Mouse (Mus musculus) kidney, postnatal 10 days (tissue): ENCODE measurements around the gene Dpep2nb.
"Not testable (repeated sequence)": the region's sequence is repeated elsewhere in the genome, so short reads cannot be mapped to it uniquely, and the experiment has no call there.

Experiments used
- DNase-seq: peaks from one replicate; pipeline ENCODE4 v3.0.0; 2021; ENCODE audit warnings: mixed read lengths

Gene Dpep2nb

DNA sequence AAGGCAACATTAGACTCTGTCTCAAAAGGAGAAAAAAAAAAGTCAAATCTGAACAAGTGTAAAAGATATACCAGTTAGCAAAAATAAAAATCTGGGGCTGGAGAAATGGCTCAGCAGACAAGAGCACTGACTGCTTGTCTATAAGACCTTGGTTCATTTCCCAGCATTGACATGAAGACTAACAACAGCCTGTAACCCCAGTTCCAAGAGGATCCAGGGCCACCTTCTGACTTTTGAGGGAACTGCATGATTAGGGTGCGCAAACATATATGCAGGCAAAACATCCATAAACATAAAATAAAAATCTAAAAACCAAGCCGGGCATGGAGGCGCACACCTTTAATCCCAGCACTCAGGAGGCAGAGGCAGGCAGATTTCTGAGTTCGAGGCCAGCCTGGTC, 638 bp upstream of the Dpep2nb start:
- no peak for DNase-seq

DNA sequence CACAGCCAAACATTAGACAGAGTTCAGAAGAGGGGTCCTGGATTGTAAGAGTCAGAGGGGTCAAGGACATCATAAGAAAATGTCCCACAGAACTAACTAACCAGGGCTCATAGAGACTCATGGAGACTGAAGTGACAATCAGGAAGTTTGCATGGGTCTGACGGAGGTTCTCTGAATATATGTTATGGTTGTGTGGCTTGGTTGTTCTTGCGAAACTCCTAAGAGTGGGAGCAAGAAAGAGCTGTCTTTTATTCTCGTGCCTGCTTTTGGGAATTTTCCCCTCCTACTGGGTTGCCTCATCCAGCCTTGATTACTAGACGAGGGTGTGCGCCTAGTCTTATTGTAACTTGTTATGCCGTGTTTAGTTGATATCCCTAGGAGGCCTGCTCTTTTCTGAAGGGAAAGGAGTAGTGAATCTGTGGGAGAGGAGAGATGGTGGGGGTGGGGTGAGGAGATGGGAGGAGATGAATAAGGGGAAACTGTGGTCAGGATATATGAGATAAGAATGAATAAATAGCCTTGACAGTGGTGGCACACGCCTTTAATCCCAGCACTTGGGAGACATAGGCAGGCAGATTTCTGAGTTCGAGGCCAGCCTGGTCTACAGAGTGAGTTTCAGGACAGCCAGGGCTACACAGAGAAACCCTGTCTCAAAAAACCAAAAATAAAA, 1.1 kb downstream of the Dpep2nb start:
- no peak for DNase-seq

DNA sequence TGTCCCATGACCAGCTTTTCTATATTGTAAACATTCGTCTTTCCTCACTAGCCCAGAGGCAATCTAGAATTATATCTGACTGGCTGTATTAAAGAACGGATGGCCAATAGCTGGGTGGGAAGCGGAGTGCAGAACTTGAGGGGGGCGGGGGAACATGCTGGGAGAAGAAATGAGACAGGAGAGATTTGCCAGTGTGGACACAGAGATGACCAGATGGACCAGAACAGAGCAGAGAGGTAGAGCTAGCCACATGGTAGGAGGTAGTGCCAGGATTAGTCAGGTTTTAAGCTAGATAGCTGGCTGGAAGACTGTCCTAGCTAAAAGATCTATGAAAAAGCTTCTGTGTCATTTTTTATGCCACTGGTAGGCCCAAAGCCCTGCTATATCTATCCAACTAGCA, 3.9 kb downstream of the Dpep2nb start:
- no peak for DNase-seq

DNA sequence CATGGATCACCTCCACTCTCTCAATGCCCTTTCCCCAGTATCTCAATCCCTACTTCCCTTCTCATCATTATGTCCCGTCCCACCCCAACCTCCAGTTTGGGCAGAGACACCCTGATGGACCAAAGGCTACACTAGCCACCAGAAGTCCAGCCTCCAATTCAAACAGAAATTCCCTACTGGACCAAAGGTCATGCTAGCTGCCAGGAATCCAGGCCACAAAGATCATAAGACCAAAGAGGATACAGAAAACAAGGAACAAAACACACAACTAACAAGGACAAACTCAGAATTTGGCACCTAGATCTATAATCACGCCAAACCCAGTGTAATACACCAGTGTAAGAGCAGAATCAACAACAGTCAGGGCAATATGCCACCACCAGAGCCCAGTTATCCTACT, 6.8 kb downstream of the Dpep2nb start:
- no peak for DNase-seq

DNA sequence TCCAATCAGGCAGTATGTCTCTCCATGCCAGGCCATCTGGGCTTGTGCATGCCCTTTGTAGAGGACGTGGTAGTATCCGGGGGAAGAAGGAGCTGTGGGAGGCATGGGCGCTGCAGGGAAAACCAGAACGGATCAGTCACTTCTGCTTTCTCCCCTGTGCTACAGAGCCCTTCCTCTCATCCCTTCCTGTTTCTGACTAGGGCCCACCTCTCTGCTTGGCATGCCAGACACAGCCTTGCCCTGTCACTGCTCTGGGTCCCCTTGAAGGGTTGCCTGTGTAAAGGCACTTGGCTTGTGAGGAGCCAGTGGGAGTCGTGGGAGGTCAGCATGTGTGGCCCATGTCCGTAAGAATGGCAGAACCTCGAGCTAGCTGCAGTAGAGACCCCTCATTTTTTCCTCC, 9.4 kb downstream of the Dpep2nb start:
- DNase-seq, result no peak

DNA sequence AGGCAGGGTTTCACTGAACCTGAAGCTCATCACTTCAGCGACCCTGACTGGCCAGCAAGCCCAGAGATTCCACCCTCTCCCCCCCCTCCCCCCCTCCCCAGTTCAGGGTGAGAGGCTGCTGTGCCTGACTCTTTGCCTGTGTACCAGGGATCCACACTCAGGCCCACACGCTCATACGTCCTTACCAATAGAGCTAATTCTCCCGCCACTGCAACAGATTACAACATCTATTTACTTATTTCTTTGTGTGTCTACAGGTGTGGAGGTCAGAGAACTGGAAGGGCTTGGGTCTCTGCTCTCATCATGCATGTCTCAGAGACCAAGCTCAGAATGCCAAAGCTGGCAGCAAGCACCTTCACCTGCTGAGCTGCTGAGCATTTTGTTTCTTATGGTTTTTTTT, 12.5 kb downstream of the Dpep2nb start:
- no peak for DNase-seq

DNA sequence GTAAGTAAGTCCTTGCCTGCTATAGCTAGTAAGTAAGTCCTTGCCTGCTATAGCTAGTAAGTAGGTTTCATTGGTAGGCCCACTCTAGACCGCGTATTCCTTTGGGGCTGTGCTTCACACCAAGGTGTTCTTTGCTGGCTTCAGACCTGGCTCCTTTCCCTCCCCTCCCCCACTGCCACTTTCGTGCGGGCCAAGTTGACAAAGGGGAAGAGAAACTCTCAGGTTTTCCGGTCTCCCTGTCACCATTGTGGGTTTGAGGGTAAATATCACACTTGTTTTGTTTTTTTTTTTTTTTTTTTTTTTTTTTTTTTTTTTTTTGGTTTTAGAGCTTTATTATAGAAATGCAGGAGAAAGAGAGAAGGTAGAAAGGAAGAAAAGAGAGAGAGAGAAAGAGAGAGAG, 13.3 kb downstream of the Dpep2nb start:
- no peak for DNase-seq

DNA sequence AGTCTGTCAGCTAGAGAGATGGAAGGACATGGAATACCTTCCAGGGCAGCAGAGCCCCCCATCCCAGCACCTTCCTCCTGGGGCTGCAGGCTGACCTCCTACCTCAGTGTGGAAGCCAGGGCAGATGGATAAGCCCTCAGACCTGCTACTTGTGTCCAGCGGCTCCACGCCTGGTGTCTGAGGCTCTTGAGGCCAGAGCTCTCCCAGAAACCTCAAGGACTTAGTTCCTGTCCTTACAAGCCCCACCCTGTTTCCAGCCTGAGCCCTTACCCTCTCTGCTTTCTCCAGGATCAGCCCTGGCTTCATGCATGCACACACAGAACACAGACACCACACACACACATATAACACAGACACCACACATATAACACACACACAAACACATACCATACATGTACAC, 14.2 kb downstream of the Dpep2nb start:
- no peak for DNase-seq

DNA sequence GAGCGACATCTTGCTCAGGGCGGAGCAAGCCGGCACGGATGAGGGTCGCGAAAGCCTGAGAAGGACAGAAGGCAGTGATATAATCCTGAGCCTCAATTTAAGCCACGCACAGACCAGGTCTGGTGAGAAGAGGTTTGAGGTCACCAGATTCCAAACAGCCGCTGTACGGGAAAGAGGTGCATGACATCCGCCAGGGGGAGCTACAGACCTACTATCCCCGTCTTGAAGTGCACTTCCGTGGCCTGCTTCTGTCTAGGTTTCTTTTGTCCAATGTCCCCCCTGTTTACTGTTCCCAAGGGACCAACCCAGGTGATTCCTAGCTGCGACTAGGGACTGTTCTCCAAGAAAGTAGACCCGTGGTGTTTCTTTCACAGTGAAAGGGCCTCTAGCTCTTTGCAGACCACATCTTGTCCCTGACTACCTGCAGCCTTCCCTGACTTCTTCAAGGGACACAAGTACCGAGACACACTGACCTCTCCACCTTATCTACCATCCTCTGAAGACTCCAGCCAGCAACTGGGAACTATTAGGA, 14.9 kb downstream of the Dpep2nb start, which contains the start of gene Dus2:
Gene Dus2, plus strand, starts transcription at position 482 of the 532 bp plus-strand sequence.
- DNase-seq, result peak; percentile 91

DNA sequence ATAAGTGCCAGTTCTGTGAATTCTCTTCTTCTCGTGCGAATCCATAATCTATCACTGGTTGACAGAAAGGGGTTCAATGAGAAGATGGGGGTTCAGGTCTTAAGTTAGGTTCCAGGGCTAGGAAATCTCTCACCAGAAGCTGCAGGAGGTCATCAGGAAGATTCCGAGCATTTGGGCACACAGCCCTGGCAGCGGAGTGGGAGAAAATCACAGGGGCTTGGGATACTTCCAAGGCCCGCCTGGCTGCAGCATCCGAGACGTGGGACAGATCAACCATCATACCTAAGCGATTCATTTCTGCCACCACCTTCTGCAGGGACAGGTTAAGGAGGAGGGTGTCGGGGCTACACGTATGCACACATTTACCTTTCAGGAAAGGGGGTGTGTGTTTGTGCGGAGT, 17.2 kb downstream of the Dpep2nb start:
- no peak for DNase-seq

DNA sequence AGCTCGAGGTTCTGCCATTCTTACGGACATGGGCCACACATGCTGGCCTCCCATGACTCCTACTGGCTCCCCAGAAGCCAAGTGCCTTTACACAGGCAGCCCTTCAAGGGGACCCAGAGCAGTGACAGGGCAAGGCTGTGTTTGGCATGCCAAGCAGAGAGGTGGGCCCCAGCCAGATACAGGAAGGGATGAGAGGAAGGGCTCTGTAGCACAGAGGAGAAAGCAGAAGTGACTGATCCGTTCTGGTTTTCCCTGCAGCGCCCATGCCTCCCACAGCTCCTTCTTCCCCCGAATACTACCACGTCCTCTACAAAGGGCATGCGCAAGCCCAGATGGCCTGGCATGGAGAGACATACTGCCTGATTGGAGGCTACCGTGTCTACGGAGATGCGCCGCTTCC, 22.4 kb downstream of the Dpep2nb start:
- not testable (repeated sequence) for DNase-seq

DNA sequence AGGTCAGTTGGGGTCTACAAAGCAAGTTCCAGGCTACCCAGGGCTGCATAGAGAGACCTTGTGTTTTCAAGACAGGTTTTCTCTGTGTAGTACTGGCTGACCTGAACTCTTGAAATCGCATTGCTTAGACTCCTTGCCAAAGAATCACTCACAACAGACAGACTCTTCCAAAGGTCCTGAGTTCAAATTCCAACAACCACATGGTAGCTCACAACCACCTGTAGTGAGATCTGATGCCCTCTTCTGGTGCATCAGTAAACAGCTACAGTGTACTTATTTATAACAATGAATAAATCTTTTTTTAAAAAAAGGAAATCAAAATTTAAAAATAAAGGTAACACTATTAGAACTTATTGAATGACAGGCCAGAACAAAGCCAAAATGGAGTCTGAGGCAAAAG, 24.6 kb downstream of the Dpep2nb start:
- DNase-seq, result no peak

DNA sequence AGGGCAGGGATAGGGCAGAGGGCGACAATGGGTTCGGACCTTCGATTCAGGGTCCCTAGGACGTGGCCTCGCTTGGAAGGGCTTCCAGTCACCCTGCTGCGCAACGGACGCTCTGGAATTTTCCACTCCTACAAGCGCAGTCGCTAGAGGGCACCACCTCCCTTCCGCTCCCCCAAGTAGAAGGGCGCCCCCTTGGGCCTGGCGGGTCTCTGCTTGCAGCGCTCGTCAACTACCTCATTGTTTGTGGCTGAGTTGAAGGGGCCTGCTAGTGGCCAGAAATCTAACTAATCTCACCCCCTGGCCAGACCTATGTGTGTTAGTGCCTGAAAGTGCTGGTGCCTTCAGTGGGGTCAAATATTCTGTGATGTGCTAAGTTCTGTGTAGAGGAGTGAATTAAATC, 26.4 kb downstream of the Dpep2nb start, which contains the start of gene Dpep3:
Gene Dpep3, minus strand, starts transcription at position 105 of the 400 bp plus-strand sequence.
- no peak for DNase-seq

DNA sequence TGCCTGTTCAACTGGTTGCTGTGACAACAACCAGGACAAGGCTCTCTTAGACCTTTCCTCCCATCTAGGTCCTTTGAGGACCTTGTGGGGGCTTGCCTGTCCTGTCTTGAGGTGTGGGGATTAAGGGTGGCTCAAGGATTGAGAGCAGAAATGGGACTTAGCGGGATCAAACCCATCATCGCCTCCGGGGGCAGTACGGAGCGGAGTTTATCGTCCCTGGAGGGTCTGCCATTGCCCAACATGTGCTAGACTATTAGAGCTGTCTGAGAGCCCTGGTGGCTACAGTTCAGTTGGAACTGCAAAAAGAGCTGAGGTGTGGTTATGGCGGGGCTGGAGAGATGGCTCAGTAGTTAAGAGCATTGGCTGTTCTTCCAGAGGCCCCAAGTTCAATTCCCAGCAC, 30.4 kb downstream of the Dpep2nb start:
- no peak for DNase-seq

DNA sequence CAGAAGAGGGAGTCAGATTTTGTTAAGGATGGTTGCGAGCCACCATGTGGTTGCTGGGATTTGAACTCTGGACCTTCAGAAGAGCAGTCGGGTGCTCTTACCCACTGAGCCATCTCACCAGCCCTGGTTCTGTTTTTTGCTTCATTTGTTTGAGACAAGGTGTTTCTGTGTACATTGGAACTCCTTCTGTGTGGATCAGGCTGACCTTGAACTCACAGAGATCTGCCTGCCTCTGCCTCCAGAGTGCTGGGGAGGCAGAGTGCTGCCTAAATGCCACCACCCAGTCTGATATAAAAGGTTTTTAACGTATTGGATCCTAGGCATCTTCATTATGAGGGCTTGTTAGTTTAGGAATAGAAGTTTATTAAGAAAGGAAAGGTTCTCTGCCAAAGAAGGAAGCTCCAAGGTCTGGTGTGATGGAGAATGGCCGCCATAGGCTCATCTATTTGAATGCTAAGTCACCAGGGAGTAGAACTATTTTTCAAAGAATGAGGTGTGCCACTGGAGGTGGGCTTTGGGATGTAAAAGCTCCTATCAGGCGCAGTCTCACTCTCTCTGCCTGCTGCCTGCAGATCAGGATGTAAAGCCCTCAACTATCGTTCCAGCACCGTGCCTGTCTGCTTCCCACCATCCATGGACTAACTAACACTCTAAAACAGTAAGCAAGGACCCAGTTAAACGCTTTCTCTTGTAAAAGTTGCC, 34.6 kb downstream of the Dpep2nb start:
- DNase-seq, result no peak

DNA sequence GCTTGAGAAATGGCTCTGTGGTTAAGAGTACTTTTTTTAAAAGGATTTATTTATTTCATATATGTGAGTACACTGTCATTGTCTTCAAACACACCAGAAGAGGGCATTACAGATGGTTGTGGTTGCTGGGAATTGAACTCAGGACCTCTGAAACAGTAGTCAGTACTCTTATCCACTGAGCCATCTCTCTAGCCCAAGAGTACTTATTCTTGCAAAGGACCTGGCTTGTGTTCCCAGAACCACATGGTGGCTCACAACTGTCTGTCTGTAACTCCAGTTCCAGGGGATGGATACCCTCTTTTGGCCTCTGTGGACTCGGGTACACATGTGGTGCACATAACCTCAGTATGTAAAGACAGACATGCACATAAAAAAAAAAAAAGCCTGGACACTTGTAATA, 36.4 kb downstream of the Dpep2nb start:
- no peak for DNase-seq

DNA sequence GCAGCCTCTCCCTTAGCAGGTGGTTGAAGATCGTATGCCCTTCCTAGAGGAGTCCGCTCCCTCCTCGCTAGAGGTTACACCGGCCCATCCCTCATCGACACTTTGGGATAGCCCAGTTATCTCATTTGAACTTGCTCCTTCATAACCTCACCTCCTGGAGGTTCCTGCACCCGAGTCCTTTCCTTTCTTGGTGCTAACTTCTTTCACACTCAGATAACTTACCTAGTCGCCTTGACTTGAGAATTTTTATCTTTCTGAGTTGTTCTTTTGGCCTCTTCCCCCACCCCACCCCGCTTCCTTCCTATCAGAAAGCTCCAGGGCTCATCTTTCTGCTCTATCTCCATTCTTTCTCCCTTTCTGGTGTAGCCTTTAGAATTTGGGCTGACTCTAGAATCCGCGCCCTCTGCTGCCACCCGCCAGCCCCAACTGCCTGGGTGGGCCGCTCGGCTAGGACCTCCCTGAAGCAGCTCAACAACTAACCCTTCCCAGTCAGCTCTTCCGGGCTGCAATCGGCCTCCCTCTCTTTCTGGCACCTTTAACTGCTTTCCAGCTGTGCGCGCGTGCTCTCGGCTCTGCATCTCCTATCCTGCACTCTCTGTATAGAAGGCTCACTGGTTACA, 39.0 kb downstream of the Dpep2nb start:
- DNase-seq, result peak; percentile 73

DNA sequence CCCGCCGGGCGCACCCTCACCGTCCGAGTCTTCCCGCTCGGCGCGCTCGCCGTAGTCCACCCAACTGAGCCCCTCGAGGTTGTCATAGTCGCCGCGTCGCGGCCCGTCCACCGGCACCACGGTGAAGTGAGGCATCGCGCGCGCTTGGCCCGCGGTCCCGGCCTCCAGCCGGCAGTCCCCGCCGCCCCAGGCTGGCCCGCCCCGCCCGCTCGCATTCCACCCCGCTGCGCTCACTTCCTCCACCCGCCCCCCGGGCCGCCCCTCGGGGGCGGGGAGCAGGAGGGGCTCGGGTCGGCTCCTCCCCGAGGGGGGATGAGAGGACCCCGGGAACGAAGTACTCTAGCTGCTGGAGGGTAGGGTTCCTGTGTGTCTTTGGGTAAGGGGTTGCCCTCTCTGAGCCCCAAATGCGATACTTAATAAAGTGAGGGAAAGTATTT, 39.9 kb downstream of the Dpep2nb start, which contains the start of gene Slc12a4:
Gene Slc12a4, minus strand, starts transcription at position 193 of the 437 bp plus-strand sequence.
- DNase-seq, result peak; percentile 93

DNA sequence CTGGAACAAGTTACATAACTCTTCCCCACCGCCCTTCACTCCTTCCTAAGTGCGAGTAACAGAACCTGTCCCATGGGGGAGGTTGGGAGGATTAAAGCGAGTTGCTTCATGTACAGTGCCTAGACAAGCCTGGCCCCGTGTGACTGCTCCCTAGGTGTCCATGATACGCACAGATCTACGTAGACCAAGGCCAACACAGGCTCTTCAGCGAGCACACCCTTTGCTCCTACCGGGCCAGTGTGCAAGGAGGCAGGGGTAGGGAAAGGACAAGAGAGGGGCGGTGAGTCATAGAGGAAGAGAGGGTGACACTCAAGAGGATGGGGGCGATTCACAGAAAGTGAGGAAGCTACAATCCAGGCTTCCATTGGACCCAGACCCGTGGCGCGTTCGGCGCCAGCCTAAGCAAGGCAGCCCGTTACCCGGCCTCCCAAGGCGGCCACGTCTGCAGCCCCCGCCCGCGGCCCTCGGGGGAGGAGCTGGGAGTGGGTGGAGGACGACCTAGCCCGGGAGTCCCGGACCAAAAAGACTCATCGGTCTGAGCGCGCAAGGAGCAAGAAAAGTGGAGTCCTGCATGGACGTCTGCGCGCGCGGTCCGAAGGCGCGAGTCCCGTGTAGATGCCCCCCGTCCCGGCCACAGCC, 40.4 kb downstream of the Dpep2nb start:
- peak; percentile 75 for DNase-seq

DNA sequence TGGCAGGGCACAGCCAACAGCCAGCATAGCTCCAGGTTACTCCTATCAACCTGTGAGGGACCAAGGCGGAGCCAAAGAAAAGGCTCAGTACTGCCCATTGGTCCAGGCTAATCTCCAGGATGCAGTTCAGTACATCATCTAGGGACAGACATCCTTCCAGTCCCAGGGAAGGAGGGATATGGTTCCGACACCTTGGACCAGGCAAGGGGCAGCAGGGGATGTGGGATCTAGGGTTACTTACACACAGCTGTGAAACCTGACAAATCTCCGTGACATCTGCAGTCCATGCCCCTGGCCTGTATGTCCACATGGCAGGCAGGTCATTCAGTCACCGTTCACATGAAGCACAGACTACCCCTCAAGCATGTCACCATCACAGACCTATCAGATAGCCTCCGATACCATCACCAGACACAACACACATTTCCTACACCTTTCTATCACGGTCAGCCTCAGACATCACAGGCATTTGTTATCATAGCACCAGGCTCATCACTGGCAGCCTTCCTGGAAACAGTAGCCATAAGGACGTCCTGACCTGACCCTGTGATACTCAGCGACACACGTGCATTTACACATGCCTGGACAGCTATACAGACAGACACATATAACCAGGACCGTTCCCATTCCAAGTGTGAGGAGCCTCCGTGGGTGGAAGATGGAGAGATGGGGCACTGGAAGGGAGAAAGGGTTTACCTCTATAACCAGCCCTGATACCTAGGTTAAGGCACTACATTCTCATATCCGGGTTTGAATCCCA, 41.1 kb downstream of the Dpep2nb start:
- DNase-seq, result no peak

DNA sequence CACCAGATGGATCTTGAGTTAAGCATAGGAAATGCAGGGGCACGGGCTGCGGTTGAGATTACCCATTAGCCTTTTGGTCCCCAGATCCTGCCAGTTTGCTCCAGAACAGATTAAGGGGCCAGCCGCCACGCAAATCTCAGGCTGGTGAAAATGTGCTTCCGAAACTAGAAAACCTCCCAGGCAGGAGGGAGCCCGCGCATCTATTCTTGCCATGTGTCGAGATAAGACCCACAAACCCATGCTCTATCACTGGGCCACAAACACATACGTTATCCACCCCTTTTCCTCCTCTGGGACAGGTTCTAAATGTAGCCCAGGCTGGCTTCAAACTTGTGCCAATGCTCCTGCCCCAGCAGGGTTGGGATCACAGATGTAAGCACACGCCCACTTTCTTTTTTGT, 44.2 kb downstream of the Dpep2nb start:
- DNase-seq, result no peak

DNA sequence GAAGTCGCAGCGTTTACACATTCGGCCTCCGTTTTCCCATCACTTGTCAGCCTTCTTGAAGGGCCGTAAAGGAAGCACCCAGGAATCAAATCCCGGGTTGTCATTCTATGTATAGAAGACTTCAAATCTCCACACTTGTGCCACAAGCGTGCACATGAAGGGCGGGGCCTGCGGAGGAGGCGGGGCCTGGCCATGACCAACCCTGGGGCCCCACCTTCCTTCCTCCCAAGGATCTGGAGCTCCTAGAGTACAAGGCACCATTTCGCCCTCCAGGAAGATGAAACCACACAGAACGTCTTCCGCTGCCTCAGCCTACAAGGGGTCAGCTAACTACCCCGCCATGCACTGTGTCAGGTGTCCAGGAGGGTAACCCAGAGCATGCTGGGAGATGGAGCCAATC, 44.7 kb downstream of the Dpep2nb start:
- peak; percentile 8 for DNase-seq
